Mouse (Mus musculus) ES-CJ7 (cell line): Measurements from ENCODE around the gene Meis3.

Experiments
- DNase-seq: peaks from one replicate; pipeline ENCODE4 v3.0.0; 2011; ENCODE audit warnings: low read depth, low spot score

Gene Meis3

DNA sequence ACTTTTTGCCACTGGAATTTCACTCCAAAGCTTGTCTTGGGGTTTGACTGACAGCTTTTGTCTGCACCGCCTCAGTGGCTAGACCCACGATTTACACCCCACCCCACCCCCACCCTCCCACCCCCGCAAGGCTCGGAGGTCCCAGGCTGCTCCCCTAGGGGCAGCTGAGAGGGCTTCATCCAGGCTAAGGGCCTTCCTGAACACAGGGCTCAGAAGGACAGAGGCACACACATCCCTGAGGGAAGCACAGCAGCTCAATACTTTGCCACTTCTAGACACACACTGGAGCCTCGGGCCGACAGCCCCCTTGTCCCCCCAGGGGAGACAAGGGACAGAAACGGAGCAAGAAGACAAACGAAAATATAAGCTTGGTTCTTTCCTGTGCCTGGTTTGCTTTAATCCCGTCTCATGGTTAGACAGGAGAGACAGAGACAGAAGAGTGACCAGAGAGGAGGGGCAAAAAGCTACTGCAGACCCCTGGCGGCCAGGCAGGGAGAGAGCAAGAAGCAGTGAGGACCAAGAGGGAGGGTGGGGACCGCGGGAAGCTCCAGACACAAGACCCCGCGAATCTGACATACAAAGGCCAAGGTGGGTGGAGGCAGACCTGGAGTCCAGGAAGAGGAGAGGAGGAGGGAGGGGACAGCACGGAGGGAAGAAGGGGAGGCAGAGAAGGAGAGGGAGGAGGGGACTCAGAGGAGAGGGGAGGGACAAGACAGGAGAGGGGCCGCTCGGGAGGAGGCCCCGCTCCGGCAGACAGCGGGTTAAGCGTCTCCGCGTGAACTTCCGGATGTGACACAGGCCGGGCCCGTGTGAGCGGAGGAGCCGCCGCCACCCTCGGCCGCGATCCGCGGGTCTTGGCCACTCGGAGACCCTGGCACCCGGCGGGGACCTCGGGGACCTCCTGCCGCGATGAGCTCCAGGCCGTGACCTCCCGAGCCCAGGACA, at the start of gene Meis3:
TSS of gene Meis3 (plus strand) at position 494 of the 945 bp plus-strand sequence.
- peak; percentile 84 for DNase-seq

DNA sequence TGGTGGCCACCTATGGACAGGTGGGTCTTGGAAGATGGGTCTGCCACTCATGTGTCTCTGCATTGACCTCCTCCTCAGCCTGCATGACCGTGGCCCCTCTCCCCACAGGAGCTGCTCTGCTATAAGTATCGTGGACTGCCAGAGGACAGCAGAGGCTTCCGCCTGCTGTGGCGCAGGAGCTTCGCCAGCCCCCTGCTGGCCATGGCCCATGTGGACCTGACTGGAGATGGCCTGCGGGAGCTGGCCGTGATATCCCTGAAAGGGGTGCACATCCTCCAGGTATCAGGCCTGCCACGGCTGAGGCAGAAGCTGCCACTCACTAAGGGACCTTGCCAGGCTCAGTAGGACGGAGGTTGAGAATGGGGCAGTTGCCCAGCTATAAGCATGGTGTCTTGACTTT, 49.1 kb upstream of the Meis3 start:
- no peak for DNase-seq

DNA sequence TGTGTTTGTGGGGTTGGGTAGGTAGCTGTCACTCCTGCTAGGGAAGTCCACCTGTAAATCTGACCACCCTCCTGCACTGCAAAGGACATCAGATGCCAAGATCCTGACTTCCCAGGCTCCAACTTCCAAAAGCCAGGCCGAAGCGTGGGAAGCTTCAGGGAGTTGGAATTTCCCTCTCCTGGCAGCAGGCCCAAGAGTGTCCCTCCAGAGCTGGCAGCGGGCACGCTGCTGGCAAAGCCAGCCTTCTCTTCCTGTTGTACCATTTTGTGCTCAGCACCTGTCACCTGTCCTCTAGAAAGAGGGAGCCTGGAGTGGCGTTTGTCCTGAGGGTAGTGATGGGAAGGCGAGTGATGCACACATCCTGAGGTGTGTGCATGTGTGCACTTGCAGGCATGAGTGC, 46.5 kb upstream of the Meis3 start:
- no peak for DNase-seq

DNA sequence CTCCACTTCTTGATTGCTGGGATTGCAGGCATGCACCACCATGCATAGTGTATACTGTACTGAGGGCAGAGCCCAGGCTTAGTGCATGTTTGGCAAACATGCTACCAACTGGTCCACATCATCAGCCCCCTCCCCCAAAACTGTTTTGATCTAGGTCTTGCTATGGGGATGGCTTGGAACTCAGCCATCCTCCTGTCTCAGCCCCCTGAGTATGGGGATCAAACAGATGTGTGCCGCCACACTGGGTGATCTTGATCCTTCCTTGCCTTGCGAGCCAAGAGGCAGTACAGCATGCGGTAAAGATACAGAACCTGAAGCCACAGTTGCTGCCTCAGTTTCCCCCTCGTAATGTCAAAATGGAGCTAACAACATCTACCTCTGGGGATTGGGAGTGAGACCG, 46.0 kb upstream of the Meis3 start:
- DNase-seq, result no peak

DNA sequence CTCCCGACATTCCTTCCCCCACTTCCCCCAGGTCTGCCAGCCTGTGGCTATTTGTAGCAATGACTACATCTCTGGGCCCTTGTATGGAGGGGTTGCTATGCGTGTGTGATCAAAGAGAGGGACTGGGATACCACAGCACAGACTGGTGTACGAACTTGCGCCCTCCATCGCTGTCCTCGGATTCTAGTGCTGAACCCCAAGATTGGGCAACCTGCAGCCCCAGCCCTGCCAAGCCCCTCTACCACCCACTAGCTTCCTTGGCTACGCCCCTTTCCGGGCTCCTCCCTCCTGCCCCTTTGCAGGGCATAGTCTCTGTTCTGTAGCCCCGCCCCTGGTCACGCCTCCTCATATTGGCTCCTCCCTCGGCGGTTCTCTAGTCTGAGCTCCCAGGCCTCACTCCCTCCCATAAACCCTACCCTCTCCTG, 45.5 kb upstream of the Meis3 start, which contains the start of gene Slc8a2:
TSS of gene Slc8a2 (plus strand) at position 406 of the 425 bp plus-strand sequence.
- DNase-seq, result peak; percentile 95

DNA sequence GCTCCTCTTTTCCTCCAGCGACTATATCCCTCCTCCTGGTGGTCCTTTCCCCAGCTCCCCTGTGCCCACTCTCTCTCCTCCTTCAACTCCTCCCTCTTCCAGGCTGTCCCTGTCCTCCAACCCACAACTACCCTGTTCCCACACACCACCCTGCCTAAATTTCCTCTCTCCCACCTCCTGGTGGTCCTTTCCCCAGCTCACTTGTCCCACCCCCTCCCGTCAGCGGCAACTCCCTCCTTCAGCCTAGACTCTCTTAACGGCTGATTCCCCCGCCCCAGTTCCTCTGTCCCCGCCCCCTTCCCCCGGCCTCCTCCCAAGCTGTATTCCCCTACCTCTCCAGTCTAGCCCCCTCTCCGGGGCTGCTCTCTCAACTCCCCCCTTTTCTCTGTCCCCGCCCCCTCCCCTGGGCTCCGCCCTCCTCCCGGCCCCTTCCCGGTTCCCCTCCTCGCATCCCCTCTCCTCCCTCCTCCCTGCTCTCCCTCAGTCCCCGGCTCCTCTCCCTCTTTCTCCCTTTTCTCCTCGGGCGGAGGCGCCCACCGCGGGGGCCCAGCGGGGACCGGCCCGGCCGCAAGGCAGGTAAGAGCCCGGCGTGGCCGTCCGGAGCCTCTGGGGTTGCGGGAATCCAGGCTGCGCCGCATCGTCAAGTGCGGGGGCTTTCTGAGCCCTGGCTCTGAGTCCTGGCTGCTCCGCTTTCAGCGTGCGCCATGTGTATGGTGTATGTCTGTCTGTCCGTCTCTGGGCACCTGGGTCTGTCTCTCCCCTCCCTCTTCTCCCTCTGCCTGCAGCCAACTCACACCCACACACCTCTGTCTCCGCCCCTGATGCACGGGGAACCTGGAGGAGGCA, 44.8 kb upstream of the Meis3 start:
- DNase-seq, result peak; percentile 89

DNA sequence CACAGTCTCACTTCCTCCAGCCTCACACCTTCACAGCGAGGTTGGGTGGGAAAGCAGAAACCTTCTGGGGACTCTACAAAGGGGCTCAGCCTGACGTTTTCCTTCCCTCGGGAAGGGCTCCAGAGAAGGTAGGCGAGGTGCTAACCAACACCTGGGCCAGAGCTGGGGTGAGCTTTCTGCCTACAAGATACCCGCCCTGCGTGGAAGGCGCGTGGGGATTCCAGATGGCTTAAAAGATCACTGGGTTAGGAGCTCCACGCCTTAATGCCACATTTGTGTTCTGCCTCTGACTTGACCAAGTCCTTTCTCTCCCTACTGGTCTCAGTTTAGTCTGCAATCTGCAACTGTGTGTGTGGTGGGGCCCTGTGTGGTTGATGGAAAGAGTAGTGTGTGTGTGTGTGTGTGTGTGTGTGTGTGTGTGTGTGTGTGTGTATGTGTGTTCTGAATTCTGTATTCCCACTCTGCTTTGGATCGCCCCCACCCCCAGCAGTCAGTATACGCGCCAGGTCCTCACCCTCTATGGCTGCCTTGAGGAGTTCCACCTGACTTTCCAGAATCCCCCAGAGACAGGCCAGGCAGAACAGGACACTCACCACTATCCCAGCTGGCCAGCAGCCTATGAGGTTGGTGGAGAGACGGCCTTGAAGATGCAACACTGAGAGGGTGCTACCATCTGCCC, 43.8 kb upstream of the Meis3 start:
- DNase-seq, result no peak

DNA sequence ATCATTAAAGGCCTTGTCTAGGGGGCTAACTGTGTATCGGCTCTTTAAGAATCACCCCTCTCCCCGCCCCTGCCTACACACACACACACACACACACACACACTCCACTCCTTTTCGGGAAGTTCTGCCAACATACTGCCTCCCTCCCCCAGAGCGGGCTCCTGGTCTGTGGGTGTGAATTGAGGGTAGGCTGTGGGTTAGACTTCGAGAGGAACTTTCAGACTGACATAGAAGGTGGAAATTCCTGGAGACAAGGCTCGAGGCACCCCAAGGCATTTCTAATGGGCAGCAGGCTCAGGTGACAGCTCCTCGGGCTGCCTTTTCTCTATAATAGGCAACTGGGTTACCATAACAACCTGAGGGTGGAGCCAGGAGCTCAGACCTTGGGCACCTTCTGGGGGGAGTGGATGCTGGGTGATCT, 42.7 kb upstream of the Meis3 start:
- DNase-seq, result peak; percentile 29

DNA sequence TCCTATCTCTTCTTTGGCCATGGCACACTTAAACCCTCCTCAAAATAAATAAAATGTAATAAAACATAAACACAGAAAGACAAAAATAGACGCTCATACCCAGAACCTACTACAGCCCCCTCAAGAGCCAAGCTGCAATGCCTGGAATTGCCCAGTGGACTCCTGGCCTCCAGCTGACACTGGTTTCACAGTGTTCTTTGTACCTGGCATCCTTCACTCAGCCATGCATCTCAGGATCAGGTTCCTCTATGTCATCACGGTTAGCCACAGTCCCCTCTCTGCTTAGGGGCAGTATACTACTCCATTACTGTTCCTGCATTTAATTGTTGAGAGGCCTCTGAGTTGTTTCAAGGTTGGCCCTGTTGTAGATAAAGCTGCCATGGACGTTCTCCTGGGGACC, 42.0 kb upstream of the Meis3 start:
- DNase-seq, result no peak

DNA sequence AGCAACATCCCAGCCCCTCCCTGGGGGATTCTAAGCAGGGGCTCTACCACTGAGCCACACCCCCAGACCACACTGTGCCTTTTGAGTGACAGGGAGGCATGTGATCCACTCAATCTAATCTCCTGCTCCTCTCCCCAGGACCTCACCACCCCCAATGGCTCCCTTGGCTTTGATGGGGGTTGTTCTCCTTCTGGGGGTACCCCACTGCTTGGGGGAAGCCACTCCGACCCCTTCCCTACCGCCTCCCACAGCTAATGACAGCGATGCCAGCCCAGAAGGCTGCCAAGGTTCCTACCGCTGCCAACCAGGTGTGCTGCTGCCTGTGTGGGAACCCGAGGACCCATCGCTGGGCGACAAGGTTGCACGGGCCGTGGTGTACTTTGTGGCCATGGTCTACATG, 41.2 kb upstream of the Meis3 start:
- DNase-seq, result no peak

DNA sequence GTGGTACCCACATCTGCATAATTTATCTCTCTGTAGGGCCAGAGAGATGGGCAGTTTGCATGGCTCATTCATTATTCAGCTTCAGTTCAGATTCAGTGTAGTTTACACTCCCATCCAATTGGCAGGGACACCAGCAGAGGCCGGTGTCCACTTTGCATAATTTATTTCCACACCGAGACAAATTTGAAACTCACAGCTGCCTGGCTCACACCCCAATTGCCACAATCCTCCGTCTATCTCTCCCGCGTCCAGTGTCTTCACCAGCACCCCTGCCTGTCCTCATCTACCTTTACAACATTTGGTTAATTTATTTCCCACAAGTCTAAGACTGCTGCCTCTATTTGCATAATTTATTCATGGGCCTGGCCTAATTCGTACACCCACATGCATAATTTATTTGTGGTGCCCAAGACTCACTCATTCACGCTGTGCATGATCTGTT, 39.9 kb upstream of the Meis3 start:
- DNase-seq, result no peak

DNA sequence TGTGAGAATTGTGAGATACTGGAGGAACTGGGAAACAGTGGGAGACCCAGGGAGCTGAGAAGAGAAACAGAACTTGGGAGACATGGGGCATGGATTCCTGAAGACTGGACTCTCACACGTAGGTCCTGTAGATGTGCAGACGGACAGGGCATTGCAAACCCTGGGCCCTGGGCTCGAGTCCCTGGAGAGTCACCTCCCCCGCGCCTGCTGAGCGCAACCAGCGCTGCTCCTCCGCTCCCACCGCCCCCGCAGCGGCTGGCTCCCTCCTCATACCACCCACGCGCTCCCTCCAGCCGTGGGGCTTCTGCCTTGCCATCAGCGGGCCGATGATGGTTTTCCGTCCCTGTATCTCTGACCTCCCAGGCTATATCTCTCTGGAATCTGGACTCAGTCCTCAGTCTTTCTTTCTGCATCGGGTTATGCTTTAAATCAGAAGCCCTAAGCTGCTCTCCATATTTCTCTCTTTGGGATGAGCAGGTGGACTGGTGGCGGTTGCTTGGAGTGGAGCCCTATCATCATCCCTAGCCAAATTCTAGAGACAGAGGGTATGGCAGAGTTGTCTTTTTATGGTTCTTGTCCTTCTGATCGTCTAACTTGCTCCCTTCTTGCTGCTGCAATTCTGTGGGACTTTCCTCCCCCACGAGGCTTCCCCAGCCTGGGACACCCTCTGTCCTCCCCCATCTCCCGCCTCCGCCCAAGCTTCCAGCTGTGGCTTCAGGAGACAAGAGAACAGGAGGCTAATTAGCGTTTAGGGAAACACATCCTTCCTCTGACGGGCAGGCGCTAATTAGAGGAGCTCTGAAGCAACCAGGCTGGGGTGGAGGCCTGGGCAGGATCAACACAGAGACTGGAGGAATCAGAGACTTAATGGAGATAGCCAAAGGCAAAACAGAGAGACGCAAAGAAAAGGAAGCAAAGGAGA, 28.1 kb upstream of the Meis3 start:
- DNase-seq, result no peak

DNA sequence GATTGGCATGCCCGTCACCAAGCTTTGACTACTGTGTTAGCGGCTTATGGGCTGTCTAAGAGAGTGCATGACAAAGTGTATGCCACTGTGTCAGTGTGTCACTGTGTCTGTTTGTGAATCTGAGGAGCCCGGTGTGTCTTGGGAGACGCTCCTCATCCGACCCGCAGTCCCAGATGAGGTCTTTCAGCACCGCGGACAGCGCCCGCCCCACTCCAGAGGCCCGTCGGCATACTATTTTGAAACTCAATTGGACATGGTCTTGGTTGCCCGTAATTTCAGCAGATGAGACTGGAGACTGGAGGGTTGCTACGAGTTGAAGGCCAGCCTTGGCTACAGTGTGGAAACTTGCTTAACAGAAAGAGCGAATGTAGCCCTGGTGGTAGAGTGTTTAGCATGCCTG, 27.2 kb upstream of the Meis3 start:
- DNase-seq, result peak; percentile 35

DNA sequence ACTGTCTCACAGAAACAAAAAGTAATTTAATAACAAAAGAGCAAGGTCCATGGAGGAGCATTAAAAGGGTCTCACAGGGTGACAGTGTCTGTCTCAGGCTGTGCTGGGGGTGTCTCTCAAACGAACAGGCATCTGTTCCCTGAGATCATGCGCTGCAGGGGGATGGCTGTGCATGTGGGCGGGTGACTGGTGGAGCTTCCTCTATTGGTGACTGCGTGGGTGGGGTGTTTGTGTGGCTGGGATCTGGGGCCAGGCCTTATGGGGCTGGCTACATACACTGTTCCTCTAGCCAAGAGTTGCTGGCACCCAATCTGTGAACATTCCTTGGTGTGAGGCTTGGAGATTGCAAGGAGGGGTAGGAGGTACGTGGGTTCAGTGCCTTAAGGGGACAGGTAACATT, 25.6 kb upstream of the Meis3 start:
- DNase-seq, result no peak

DNA sequence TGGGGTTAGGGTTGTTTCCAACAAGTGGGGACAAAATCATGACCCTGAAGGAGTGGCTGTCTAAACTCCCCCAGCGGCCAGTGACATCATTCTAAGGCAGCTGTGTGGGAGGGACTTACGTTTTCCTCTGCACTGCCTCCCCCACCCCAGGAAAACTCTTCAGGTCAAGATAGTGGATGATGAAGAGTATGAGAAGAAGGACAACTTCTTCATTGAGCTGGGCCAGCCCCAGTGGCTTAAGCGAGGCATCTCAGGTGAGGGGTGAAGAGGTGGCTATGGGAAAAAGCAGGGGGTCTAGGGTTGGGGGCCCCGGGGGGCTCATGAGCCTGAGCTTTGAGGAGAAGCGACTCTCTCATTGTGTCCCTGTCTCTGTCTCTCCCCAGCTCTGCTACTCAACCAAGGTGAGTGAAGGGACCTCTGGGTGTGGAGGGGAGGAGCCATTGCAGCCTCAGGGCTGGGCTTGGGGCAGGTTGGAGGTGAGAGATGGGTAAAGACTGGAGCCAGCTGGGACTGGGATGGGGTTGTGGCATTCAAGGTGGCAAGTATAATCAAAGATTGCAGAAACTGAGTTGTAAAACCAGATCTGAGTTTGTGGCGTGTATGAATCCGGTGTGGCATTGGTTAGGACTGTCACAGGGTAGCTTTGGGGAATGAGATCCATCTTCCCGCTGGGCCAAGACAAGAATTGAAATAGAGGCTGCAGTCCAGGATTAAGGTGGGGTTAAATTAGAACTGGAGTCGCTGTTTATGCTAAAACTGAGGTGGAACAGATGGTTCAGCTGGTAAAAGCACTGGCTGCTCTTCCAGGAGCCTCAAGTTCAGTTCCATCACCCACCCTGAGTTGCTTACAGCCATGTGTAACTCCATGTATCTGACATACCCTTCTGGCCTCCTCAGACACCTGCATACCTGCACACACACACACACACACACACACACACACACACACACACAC, 24.4 kb upstream of the Meis3 start:
- no peak for DNase-seq

DNA sequence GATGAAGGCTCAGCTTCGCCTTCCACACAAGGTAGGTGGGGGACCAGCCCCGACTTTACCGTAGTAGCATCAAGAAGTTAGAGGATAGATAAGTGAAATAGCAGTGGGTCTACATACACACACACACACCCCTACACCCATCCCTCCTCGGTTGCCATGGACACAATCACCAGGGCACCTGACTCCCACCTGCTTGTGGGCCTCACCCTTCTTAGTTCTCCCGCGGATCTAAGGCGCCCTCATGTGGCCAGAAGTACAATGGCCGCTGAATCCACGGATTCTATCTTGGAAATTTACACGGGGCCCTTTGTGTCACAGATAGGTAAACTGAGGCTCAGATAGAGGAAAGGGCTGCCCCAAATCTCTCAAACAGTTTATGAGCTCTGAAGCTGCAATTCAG, 21.4 kb upstream of the Meis3 start:
- peak; percentile 61 for DNase-seq

DNA sequence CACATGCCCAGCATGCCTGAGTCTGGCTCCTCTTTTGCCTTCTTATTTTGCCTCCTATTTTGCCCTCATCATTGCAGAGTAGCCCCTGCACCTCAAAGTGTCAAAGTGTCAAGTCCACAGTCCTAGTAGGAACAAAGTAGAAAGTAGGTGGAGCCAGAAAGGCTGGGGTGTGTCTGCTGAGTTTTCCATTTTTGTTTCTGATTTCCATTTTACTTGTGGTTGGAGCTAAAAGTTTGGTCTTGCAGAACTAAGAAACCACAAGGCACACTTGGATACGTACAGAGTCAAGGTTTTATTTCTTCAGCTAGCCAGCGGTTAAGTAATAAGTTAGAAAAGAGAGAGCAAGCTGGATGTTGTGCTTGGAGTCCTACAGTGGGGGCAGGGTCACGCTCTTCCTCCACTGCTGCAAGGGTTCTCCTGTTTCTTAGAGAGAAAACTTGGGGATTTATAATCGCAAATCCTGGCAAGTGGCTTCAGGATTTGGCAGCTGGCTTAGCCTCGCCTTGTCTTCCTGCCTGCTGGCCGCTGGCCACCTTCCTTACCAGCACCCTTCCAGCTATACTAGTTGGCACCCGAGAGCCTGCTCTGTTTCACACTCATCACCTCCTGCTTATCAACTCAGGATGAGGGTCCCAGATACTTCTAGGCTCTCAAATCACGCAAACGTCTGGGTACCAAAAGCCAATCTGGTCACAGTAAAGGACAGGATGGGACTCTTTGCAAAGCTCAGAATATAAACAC, 19.6 kb upstream of the Meis3 start:
- no peak for DNase-seq

DNA sequence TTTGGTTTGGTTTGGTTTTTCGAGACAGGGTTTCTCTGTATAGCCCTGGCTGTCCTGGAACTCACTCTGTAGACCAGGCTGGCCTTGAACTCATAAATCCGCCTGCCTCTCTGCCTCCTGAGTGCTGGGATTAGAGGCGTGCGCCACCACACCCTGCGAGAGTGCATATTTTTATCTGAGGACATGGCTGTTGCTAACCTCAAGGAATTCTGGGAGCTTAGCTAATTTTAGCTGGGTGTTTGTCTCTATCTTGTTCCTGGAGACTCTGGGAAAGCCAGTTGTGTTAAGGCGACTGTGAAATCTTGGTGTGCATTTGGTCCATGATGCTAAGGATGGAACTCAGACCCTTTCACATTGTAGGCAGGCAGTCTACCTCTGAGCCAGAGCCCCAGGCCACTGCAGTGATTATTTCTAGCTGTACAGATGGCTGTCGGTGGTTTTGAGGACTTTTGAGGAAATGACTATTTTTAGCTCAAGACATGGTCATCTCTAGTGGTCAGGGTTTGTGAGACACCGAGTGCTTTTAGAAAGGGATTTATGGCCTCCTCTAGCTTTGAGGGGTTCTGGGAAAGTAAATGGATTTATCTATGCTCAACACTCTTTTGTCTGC, 18.7 kb upstream of the Meis3 start:
- no peak for DNase-seq
